Mouse (Mus musculus) hindbrain, embryonic 14.5 days (tissue): ENCODE measurements around the gene Diablo. TPM values are rescaled to one million over a fixed set of nuclear protein-coding genes. Genes with fewer than 3 reads are reported as not detected.

ENCODE experiments used
- ATAC-seq: fragments of 200-750 bp; cut with Nextera tagmentation; 2 replicates; pipeline ENCODE4 v1.8.0; 2017; ENCODE audit warnings: moderate number of reproducible peaks, mild to moderate bottlenecking, moderate TSS enrichment, moderate library complexity; ENCODE audit not compliant: low FRiP score
- DNase-seq: peaks from one replicate; pipeline ENCODE4 v3.0.0-alpha.2; 2015; ENCODE audit warnings: low spot score
- H3K27ac ChIP-seq: fragments of 300-500 bp; sonication (generic); 2 replicates; pipeline ENCODE4 v1.5.1; 2014; ENCODE audit warnings: mild to moderate bottlenecking, moderate library complexity
- H3K27me3 ChIP-seq: fragments of 300-500 bp; sonication (generic); 2 replicates; pipeline ENCODE4 v1.6.1; 2014; ENCODE audit warnings: mild to moderate bottlenecking, low read length, mixed read lengths; ENCODE audit not compliant: control insufficient read depth, insufficient read depth
- H3K36me3 ChIP-seq: fragments of 300-500 bp; sonication (generic); replicated peaks from 2 replicates; pipeline ENCODE4 v1.6.1; 2014; ENCODE audit not compliant: control insufficient read depth, insufficient read depth
- H3K4me1 ChIP-seq: fragments of 300-500 bp; sonication (generic); replicated peaks from 2 replicates; pipeline ENCODE4 v1.6.1; 2014; ENCODE audit warnings: antibody characterized with exemption, low read length, mixed read lengths; ENCODE audit not compliant: control insufficient read depth, insufficient read depth
- H3K4me2 ChIP-seq: fragments of 300-500 bp; sonication (generic); replicated peaks from 2 replicates; pipeline ENCODE4 v1.6.1; 2014; ENCODE audit warnings: mild to moderate bottlenecking, moderate library complexity
- H3K4me3 ChIP-seq: fragments of 300-500 bp; sonication (generic); replicated peaks from 2 replicates; pipeline ENCODE4 v1.5.1; 2014; ENCODE audit warnings: mild to moderate bottlenecking, low read length
- H3K9ac ChIP-seq: fragments of 300-500 bp; sonication (generic); 2 replicates; pipeline ENCODE4 v1.6.1; 2014
- H3K9me3 ChIP-seq: fragments of 300-500 bp; sonication (generic); 2 replicates; pipeline ENCODE4 v1.6.1; 2016; ENCODE audit warnings: low read length; ENCODE audit not compliant: control insufficient read depth
- WGBS: fragments of 180-500 bp; shearing (Covaris S2); extraction: QIAGEN DNeasy Blood & Tissue Kit; methylation state at CpG from one replicate; pipeline ENCODE4 v1.1.7; 2014; 5-methylcytosine and 5-hydroxymethylcytosine counted together
- microRNA-seq: library from miRNA; unstranded; fragments of <30 nt; microRNA quantifications from one replicate; pipeline ENCODE4, GENCODE M21; 2016
- polyA plus RNA-seq: library from polyadenylated mRNA; unstranded; fragments of >200 nt; fragmentation: Nextera tagmentation; extraction: Ambion mirVana; gene quantifications from 2 replicates; pipeline ENCODE4 v1.2.1, GENCODE M21; 2014

Gene Diablo
- polyA plus RNA-seq, 1 experiment from 2014 or later = 110 TPM

DNA sequence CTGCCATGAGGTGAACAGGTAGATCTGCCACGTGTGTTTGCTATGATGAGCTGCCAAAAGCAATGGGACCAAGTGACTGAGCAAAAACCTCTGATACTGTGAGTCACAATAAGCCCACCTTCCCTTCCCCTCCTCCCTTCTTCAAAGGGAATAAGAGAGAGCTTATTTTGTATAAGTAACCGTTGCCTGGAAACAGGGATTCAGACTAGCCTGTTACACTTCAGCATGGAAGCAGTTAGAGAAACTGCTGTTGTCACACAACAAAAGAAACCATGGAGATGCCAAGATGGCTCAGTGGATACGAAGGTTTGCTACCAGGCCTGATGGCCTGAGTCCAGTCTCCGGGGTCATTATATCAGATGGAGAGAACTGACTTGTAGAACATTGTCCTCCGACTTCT, 50.2 kb downstream of the Diablo start:
- Histone ChIP-seq H3K4me3 (no peak overlapping the region), H3K27me3 (no peaks in the 10 kb centered on the region), H3K9ac (no peak overlapping the region), H3K4me1 (no peaks in the 10 kb centered on the region), H3K36me3 (no peaks in the 10 kb centered on the region), H3K4me2 (no peak overlapping the region), H3K27ac (no peak overlapping the region), H3K9me3 (no peaks in the 10 kb centered on the region)
- ATAC-seq = no peak
- WGBS = 60% methylated on average over 5 of the region's 5 CpGs
- no peak for DNase-seq

DNA sequence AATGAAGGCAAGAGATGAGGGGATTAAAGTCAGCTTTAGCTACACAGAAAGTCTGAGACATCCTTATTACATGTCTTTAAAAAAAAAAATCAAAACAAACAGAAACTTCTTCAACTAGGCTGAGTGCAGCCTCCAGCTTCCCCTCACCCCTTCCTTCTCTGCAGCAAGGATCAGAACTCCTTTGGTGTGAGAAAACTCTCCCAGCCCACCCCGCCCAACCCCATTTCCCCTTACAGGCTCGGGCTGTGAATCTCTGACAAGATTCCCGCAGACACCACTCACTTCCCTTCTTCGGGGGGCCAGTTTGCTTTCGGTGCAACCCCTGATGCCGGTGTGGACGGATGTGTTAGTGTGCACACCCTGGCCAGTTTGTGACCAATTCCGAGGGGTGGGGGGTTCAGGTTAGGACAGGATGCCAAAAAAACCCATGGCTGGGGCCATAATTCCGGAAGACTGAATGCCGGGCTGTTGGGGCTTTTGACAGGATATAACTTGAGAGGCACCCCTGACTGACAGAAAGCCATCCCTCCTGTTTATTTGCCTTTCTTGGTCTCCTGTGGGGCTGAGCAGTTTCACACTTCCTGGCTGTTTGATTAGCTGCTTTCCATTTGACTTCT, 53.1 kb downstream of the Diablo start:
- WGBS = 71% methylated on average over 10 of the region's 10 CpGs
- Histone ChIP-seq H3K4me2 (no peak overlapping the region), H3K4me3 (no peak overlapping the region), H3K27ac (no peak overlapping the region), H3K4me1 (no peaks in the 10 kb centered on the region), H3K9ac (no peak overlapping the region), H3K27me3 (no peaks in the 10 kb centered on the region), H3K36me3 (no peaks in the 10 kb centered on the region), H3K9me3 (no peaks in the 10 kb centered on the region)
- no peak for DNase-seq
- no peak for ATAC-seq

DNA sequence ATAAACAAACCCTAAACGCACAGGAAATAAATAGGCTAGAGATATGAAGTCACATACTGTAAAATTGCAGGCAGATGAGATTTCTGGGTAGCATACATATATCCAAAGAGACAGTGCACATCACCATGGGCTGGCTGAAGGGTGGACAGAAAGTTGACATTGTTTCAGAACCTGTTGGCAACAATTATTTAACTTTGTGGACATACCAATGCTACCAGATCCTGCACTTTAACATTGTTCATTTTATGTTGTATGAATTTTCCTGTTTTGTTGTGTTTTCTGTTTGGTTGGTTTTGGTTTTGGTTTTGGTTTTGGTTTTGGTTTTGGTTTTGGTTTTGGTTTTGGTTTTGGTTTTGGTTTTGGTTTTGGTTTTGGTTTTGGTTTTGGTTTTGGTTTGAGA, 59.3 kb downstream of the Diablo start:
- Histone ChIP-seq H3K27me3 (no peaks in the 10 kb centered on the region), H3K4me2 (no peak overlapping the region), H3K36me3 (no peaks in the 10 kb centered on the region), H3K9ac (no peak overlapping the region), H3K27ac (no peak overlapping the region), H3K4me1 (no peaks in the 10 kb centered on the region), H3K9me3 (no peaks in the 10 kb centered on the region), H3K4me3 (no peak overlapping the region)
- WGBS = 94% methylated on average over 1 of the region's 1 CpGs
- no peak for ATAC-seq
- DNase-seq = no peak

DNA sequence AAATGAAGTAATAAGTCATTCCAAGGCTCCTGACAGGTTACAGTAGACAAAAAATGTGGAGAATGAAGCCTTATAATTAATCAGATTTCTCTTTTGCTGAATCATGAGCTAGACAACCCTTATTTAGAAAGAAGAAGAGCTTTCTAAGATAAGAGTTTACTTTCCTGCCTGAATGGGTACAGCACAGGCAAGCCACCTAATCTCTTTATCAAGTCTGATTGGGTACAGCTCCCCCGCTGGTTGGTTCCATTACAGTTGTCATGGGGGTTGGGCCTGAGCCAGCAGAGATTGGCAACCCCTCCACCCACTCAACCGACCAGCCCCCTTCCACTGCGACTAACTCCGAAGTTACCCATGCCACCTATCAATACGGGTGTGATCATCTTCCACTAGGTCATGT, 62.6 kb downstream of the Diablo start:
- H3K27ac ChIP-seq = no peak overlapping the region
- no peak overlapping the region for H3K4me3 ChIP-seq
- H3K27me3 ChIP-seq = no peaks in the 10 kb centered on the region
- WGBS = 58% methylated on average over 5 of the region's 5 CpGs
- H3K9me3 ChIP-seq = no peaks in the 10 kb centered on the region
- ATAC-seq (no peak), DNase-seq (no peak)
- H3K36me3 ChIP-seq = peaks cover 3% of the 10 kb centered on the region; the same call in 1 of the 2 replicates
- no peak overlapping the region for H3K9ac ChIP-seq
- H3K4me2 ChIP-seq = no peak overlapping the region
- H3K4me1 ChIP-seq = no peaks in the 10 kb centered on the region

Small RNA genes within 50 kb of the gene (microRNA-seq; reads per million reads assigned to microRNA genes)
- gene Mir7647 = 0.48 reads per million

Other genes with a start within 250 kb of the Diablo start
- 35.6 and 36.5 TPM in 2 replicates for gene Bcl7a, start 180.3 kb downstream of the Diablo start, polyA plus RNA-seq
- gene Mlxip, start 129.4 kb downstream of the Diablo start, polyA plus RNA-seq = 21.1 and 21.7 TPM in 2 replicates
- 0.43 and 0.89 TPM in 2 replicates for gene Lrrc43, start 34.9 kb downstream of the Diablo start, polyA plus RNA-seq
- not detected in 2 replicates for gene Il31, start 34.7 kb downstream of the Diablo start, polyA plus RNA-seq
- gene B3gnt4, start 13.7 kb downstream of the Diablo start, polyA plus RNA-seq = 1.2 and 2.0 TPM in 2 replicates
- 0.67 and 0.74 TPM in 2 replicates for gene Gm49027, start 1.3 kb upstream of the Diablo start, polyA plus RNA-seq
- 49.8 and 50.4 TPM in 2 replicates for gene Vps33a, start 48.9 kb upstream of the Diablo start, polyA plus RNA-seq
- 70.7 and 72.9 TPM in 2 replicates for gene Clip1, start 160.4 kb upstream of the Diablo start, polyA plus RNA-seq
- 55.5 and 61.0 TPM in 2 replicates for gene Zcchc8, start 196.9 kb upstream of the Diablo start, polyA plus RNA-seq
- 118 and 121 TPM in 2 replicates for gene Rsrc2, start 225.2 kb upstream of the Diablo start, polyA plus RNA-seq
- 5.0 and 5.8 TPM in 2 replicates for gene Kntc1, start 225.5 kb upstream of the Diablo start, polyA plus RNA-seq